ENCODE assay signal across 8 mouse cellular contexts in genomic region chr7:25284171-25284570, GRCm38 (mm10). TPM values are rescaled to one million over a fixed set of nuclear protein-coding genes. Genes with fewer than 3 reads are reported as not detected.
DNase-seq lines count a peak whose midpoint lies in the region; ATAC-seq and TF ChIP-seq lines count a peak whose summit lies in the region.

No protein-coding gene starts in this region.

- intact Hi-C loops in gastrocnemius, adult 2 months (cut with DNase I), result loop anchor here (2.0 to 5.0 kb wide), 3 partner anchors 29 to 103 kb away; no protein-coding TSS in a partner anchor

- H3K9ac ChIP-seq in neural tube, embryonic 11.5 days (ENCODE audit: low read length), result peak overlapping the region; percentile 54
- peak overlapping the region; percentile 61 for H3K9ac ChIP-seq in limb, embryonic 15.5 days

- peaks cover 25% of the 10 kb centered on the region for H3K36me3 ChIP-seq in neural tube, embryonic 11.5 days (ENCODE audit: control insufficient read depth, insufficient read depth, low read length)
- H3K36me3 ChIP-seq in limb, embryonic 15.5 days, result peaks cover 47% of the 10 kb centered on the region

- H3K4me3 ChIP-seq in gastrocnemius, adult 2 months, result peak overlapping the region; percentile 93
- peak overlapping the region; percentile 82 for H3K4me3 ChIP-seq in neural tube, embryonic 11.5 days (ENCODE audit: low read depth, low read length)
- H3K4me3 ChIP-seq in limb, embryonic 15.5 days, result peak overlapping the region; percentile 78

- H3K4me2 ChIP-seq in neural tube, embryonic 11.5 days (ENCODE audit: low read depth), result peak overlapping the region; percentile 76
- H3K4me2 ChIP-seq in limb, embryonic 15.5 days, result peak overlapping the region; percentile 78

- peak; percentile 18 for DNase-seq in gastrocnemius, adult 2 months
- DNase-seq in gastrocnemius, adult 8-10 months (ENCODE audit: low spot score in 2 of 2), result no peak
- DNase-seq in neural tube, embryonic 11.5 days (ENCODE audit: low spot score), result no peak
- DNase-seq in neural tube, embryonic 10.5 days (ENCODE audit: extremely low spot score, low spot score), result no peak
- no peak for DNase-seq in layer of hippocampus, adult 8-10 months (ENCODE audit: low spot score in 2 of 2)
- DNase-seq in right cerebral cortex, postnatal 36 days (ENCODE audit: low spot score in 2 of 2), result no peak

- peak overlapping the region; percentile 97 for H3K27ac ChIP-seq in gastrocnemius, adult 2 months
- no peak overlapping the region for H3K27ac ChIP-seq in neural tube, embryonic 11.5 days (ENCODE audit: low read depth, low read length)
- H3K27ac ChIP-seq in limb, embryonic 15.5 days, result peak overlapping the region; percentile 100; the same call in 1 of the 2 replicates

- no peak for ATAC-seq in neural tube, embryonic 11.5 days (ENCODE audit: insufficient read depth, low FRiP score, low TSS enrichment)
- no peak for ATAC-seq in limb, embryonic 15.5 days (ENCODE audit: insufficient number of reproducible peaks, low FRiP score, low TSS enrichment, low read depth)
- ATAC-seq in monocyte, adult 5-6 weeks (replicated peaks; ENCODE audit: insufficient number of reproducible peaks, low FRiP score, low TSS enrichment, poor library complexity, severe bottlenecking), result no peak

- H3K9me3 ChIP-seq in neural tube, embryonic 11.5 days (ENCODE audit: control insufficient read depth, low read length), result no peaks in the 10 kb centered on the region
- H3K9me3 ChIP-seq in limb, embryonic 15.5 days, result no peaks in the 10 kb centered on the region

- 77% methylated on average over 2 of the region's 2 CpGs for WGBS in neural tube, embryonic 11.5 days
- 46% methylated on average over 2 of the region's 2 CpGs for WGBS in limb, embryonic 15.5 days

- peaks cover 39% of the 10 kb centered on the region for H3K4me1 ChIP-seq in neural tube, embryonic 11.5 days (ENCODE audit: control insufficient read depth, insufficient read depth, low read length)
- H3K4me1 ChIP-seq in limb, embryonic 15.5 days, result peaks cover 57% of the 10 kb centered on the region

- H3K27me3 ChIP-seq in neural tube, embryonic 11.5 days (ENCODE audit: control insufficient read depth, insufficient read depth, low read length), result no peaks in the 10 kb centered on the region
- H3K27me3 ChIP-seq in limb, embryonic 15.5 days, result no peaks in the 10 kb centered on the region

- no peak for TF ChIP-seq CTCF in gastrocnemius, adult 2 months (IDR thresholded peaks at IDR 0.05)

RNA-seq across cellular contexts. Expression of gene Pafah1b3, which starts 13.6 kb away (rescaled TPM):
- under 1 TPM; 0.38 to 0.86 TPM for total RNA-seq in gastrocnemius, adult 2 months (2021)
- total RNA-seq in gastrocnemius, adult 8-10 months (2022), result 1 to 10 TPM in 3 of 4 experiments, under 1 TPM in 1; 0.56 to 1.5 (median 1.1) TPM
- 321 and 324 TPM in 2 replicates for polyA plus RNA-seq in neural tube, embryonic 11.5 days (2014; fragmentation: Nextera tagmentation; extraction: Ambion mirVana)
- polyA plus RNA-seq in limb, embryonic 15.5 days (2015; fragmentation: Nextera tagmentation; extraction: Ambion mirVana), result 176 and 198 TPM in 2 replicates
- total RNA-seq in monocyte, adult 5-6 weeks (2017), result 8.0 to 20.6 TPM (median 20.3 TPM) in 3 replicates
- 10 to 100 TPM; 25.2 to 28.9 (median 27.9) TPM for total RNA-seq in layer of hippocampus, adult 8-10 months (2022)

RNA-seq across cellular contexts. Expression of gene Cic, which starts 16.7 kb away (rescaled TPM):
- 10 to 100 TPM; 37.0 to 40.4 TPM for total RNA-seq in gastrocnemius, adult 2 months (2021)
- 10 to 100 TPM; 26.4 to 38.7 (median 30.1) TPM for total RNA-seq in gastrocnemius, adult 8-10 months (2022)
- polyA plus RNA-seq in neural tube, embryonic 11.5 days (2014; fragmentation: Nextera tagmentation; extraction: Ambion mirVana), result 30.4 and 38.2 TPM in 2 replicates
- polyA plus RNA-seq in limb, embryonic 15.5 days (2015; fragmentation: Nextera tagmentation; extraction: Ambion mirVana), result 40.3 and 42.5 TPM in 2 replicates
- 55.5 to 68.5 TPM (median 65.9 TPM) in 3 replicates for total RNA-seq in monocyte, adult 5-6 weeks (2017)
- total RNA-seq in layer of hippocampus, adult 8-10 months (2022), result 100 to 1,000 TPM; 196 to 252 (median 228) TPM

RNA-seq across cellular contexts. Expression of gene Prr19, which starts 17.0 kb away (rescaled TPM):
- not detected for total RNA-seq in gastrocnemius, adult 2 months (2021)
- not detected for total RNA-seq in gastrocnemius, adult 8-10 months (2022)
- polyA plus RNA-seq in neural tube, embryonic 11.5 days (2014; fragmentation: Nextera tagmentation; extraction: Ambion mirVana), result 0.32 and 1.0 TPM in 2 replicates
- polyA plus RNA-seq in limb, embryonic 15.5 days (2015; fragmentation: Nextera tagmentation; extraction: Ambion mirVana), result 0.32 and 0.40 TPM in 2 replicates
- not detected in 3 replicates for total RNA-seq in monocyte, adult 5-6 weeks (2017)
- under 1 TPM in 1 of 4 experiments, not detected in 3; 0.25 TPM for total RNA-seq in layer of hippocampus, adult 8-10 months (2022)

RNA-seq across cellular contexts. Expression of gene Tmem145, which starts 21.7 kb away (rescaled TPM):
- total RNA-seq in gastrocnemius, adult 2 months (2021), result not detected
- not detected for total RNA-seq in gastrocnemius, adult 8-10 months (2022)
- polyA plus RNA-seq in neural tube, embryonic 11.5 days (2014; fragmentation: Nextera tagmentation; extraction: Ambion mirVana), result 9.6 and 10.2 TPM in 2 replicates
- 0.50 and 0.61 TPM in 2 replicates for polyA plus RNA-seq in limb, embryonic 15.5 days (2015; fragmentation: Nextera tagmentation; extraction: Ambion mirVana)
- total RNA-seq in monocyte, adult 5-6 weeks (2017), result not detected in 3 replicates
- 10 to 100 TPM; 28.7 to 36.7 (median 33.4) TPM for total RNA-seq in layer of hippocampus, adult 8-10 months (2022)

RNA-seq across cellular contexts. Expression of gene Megf8, which starts 32.8 kb away (rescaled TPM):
- total RNA-seq in gastrocnemius, adult 2 months (2021), result 10 to 100 TPM; 16.9 to 19.6 TPM
- total RNA-seq in gastrocnemius, adult 8-10 months (2022), result 10 to 100 TPM; 22.6 to 26.8 (median 25.0) TPM
- polyA plus RNA-seq in neural tube, embryonic 11.5 days (2014; fragmentation: Nextera tagmentation; extraction: Ambion mirVana), result 12.9 and 14.7 TPM in 2 replicates
- polyA plus RNA-seq in limb, embryonic 15.5 days (2015; fragmentation: Nextera tagmentation; extraction: Ambion mirVana), result 14.2 and 14.3 TPM in 2 replicates
- 0.64 to 1.8 TPM (median 0.86 TPM) in 3 replicates for total RNA-seq in monocyte, adult 5-6 weeks (2017)
- 100 to 1,000 TPM in 2 of 4 experiments, 10 to 100 TPM in 2; 90.3 to 107 (median 97.0) TPM for total RNA-seq in layer of hippocampus, adult 8-10 months (2022)
